Mouse (Mus musculus) limb, embryonic 14.5 days (tissue): ENCODE data around the gene Rab7. TPM values are rescaled to one million over a fixed set of nuclear protein-coding genes. Genes with fewer than 3 reads are reported as not detected.

Source experiments
- ATAC-seq: fragments of 200-750 bp; cut with Nextera tagmentation; 2 replicates; pipeline ENCODE4 v1.8.0; 2017; ENCODE audit warnings: low read depth, moderate number of reproducible peaks, moderate TSS enrichment; ENCODE audit not compliant: low FRiP score
- DNase-seq: peaks from one replicate; pipeline ENCODE4 v3.0.0-alpha.2; 2015; ENCODE audit warnings: low spot score
- H3K27ac ChIP-seq: fragments of 300-500 bp; sonication (generic); replicated peaks from 2 replicates; pipeline ENCODE4 v1.5.1; 2014; ENCODE audit warnings: low read depth, mild to moderate bottlenecking, low read length, moderate library complexity, mixed read lengths
- H3K27me3 ChIP-seq: fragments of 300-500 bp; sonication (generic); 2 replicates; pipeline ENCODE4 v1.6.1; 2014; ENCODE audit warnings: low read length, mixed read lengths; ENCODE audit not compliant: control insufficient read depth, insufficient read depth
- H3K36me3 ChIP-seq: fragments of 300-500 bp; sonication (generic); 2 replicates; pipeline ENCODE4 v1.6.1; 2014; ENCODE audit warnings: mild to moderate bottlenecking, low read length, moderate library complexity, mixed read lengths; ENCODE audit not compliant: control insufficient read depth, insufficient read depth
- H3K4me1 ChIP-seq: fragments of 300-500 bp; sonication (generic); 2 replicates; pipeline ENCODE4 v1.6.1; 2014; ENCODE audit warnings: antibody characterized with exemption, low read length, mixed read lengths; ENCODE audit not compliant: control insufficient read depth, insufficient read depth
- H3K4me2 ChIP-seq: fragments of 300-500 bp; sonication (generic); replicated peaks from 2 replicates; pipeline ENCODE4 v1.6.1; 2014; ENCODE audit warnings: low read depth, mild to moderate bottlenecking, low read length, moderate library complexity; ENCODE audit not compliant: severe bottlenecking
- H3K4me3 ChIP-seq: fragments of 300-500 bp; sonication (generic); replicated peaks from 2 replicates; pipeline ENCODE4 v1.5.1; 2014; ENCODE audit warnings: low read length
- H3K9ac ChIP-seq: fragments of 300-500 bp; sonication (generic); 2 replicates; pipeline ENCODE4 v1.6.1; 2014; ENCODE audit warnings: mild to moderate bottlenecking, low read depth, low read length, moderate library complexity; ENCODE audit not compliant: severe bottlenecking
- H3K9me3 ChIP-seq: fragments of 300-500 bp; sonication (generic); 2 replicates; pipeline ENCODE4 v1.6.1; 2016; ENCODE audit warnings: low read length; ENCODE audit not compliant: control insufficient read depth
- POLR2A ChIP-seq: fragments of 200-500 bp; IDR thresholded peaks from 2 replicates; pipeline ENCODE4 v1.8.0; 2012; ENCODE audit warnings: inconsistent platforms, mild to moderate bottlenecking, moderate library complexity, borderline replicate concordance; ENCODE audit not compliant: insufficient read depth, insufficient read length; ENCODE audit errors: extremely low read depth
- WGBS: fragments of 180-500 bp; shearing (Covaris S2); extraction: QIAGEN DNeasy Blood & Tissue Kit; methylation state at CpG from one replicate; pipeline ENCODE4 v1.1.7; 2014; 5-methylcytosine and 5-hydroxymethylcytosine counted together
- polyA plus RNA-seq, 2 experiments: library from polyadenylated mRNA; depleted of rRNA in 1 of 2; stranded (reverse) in 1 of 2; unstranded in 1 of 2; fragments of >200 nt; fragmentation: Nextera tagmentation in 1 of 2; extraction: Ambion mirVana in 1 of 2; gene quantifications; 2 replicates each; pipeline versions ENCODE4 v1.2.1 to v1.2.3; 2012 to 2014

Rab7 gene
- polyA plus RNA-seq, 2 experiments: 208 to 225 TPM

DNA sequence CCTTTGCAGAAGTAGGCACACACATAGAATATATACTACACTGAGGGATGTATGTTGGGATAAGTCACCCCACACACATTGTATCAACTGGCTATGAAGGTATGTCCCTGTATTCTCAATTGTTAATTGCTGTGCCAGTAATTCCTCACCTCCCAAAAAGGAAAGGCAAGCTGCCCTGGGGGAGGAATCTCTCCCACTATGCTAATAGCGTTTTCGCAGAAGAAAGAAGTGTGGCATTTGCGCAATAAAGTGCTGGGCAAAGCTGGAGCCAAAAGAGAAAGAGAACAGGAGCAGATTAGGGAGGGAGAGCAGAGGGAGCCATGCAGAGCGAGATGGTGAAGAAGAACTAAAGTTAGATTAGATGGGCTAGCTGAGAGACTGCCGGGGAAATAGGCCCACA is 17.7 kb downstream of the Rab7 start:
- Histone ChIP-seq H3K36me3 (peaks cover 20% of the 10 kb centered on the region), H3K9me3 (no peaks in the 10 kb centered on the region), H3K9ac (no peak overlapping the region), H3K4me3 (no peak overlapping the region), H3K4me1 (no peaks in the 10 kb centered on the region), H3K4me2 (no peak overlapping the region), H3K27me3 (no peaks in the 10 kb centered on the region), H3K27ac (no peak overlapping the region)
- ATAC-seq: no peak
- no peak for DNase-seq
- no peak for TF ChIP-seq POLR2A
- 72% methylated on average over 5 of the region's 5 CpGs for WGBS

DNA sequence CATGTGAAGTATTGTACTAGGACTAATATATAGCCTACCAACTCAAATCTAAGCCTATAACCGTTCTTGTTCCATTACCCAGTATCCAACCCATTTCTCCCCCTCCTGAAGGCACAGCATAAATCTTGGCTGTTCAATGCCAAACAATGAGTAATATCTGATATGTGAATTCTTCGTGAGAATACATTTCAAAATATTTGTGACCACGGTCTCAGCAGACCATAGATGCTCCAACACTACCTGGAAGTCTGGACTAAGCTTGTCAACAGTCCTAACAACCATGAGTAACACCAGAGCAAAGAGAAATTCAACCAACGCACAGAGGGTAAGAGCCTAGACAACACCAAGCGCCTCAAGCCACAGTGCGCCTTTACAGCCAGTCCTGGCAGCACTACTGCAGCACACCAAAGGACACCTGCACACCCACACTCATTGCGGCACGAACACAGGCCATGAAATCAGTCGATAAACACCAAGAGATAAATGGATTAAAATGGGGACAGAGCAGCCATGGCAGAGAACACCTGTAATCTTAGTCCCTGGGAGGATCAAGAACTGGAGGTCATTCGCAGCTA is 21.7 kb downstream of the Rab7 start:
- H3K9me3 ChIP-seq: no peaks in the 10 kb centered on the region
- no peak overlapping the region for H3K4me2 ChIP-seq
- 0 out of 2 replicates have a peak, but pooled peaks cover 5% of the 10 kb centered on the region for H3K4me1 ChIP-seq
- H3K9ac ChIP-seq: no peak overlapping the region
- WGBS: 95% methylated on average over 10 of the region's 10 CpGs
- peaks cover 9% of the 10 kb centered on the region; the same call in 1 of the 2 replicates for H3K36me3 ChIP-seq
- no peak for DNase-seq
- H3K27me3 ChIP-seq: no peaks in the 10 kb centered on the region
- H3K27ac ChIP-seq: no peak overlapping the region
- no peak for TF ChIP-seq POLR2A
- no peak for ATAC-seq
- no peak overlapping the region for H3K4me3 ChIP-seq

DNA sequence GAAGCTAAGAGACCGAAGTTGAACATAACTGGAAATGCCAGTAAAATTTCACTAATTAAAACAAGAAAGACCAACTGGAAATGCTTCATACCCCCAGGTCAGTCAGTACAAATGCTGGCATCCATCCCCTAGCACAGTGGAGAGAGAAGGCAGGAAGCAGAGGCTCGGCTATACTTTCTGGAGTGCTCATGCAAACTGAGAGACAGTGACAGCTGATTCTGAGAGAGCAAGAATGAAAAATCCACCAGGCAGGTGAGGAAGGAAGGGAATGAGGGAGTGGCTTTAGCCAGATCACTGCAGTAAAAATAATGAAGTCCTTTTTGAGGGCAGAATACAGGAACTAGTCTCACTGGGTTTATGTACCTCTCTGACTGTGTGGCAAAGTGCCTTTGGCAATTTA is 25.9 kb downstream of the Rab7 start:
- TF ChIP-seq POLR2A: no peak
- H3K27me3 ChIP-seq: no peaks in the 10 kb centered on the region
- ATAC-seq: no peak
- H3K9ac ChIP-seq: no peak overlapping the region
- 0 out of 2 replicates have a peak, but pooled peaks cover 3% of the 10 kb centered on the region for H3K36me3 ChIP-seq
- DNase-seq: no peak
- H3K9me3 ChIP-seq: no peaks in the 10 kb centered on the region
- no peak overlapping the region for H3K4me3 ChIP-seq
- no peak overlapping the region for H3K4me2 ChIP-seq
- 0 out of 2 replicates have a peak, but pooled peaks cover 11% of the 10 kb centered on the region for H3K4me1 ChIP-seq
- WGBS: 39% methylated on average over 2 of the region's 2 CpGs
- no peak overlapping the region for H3K27ac ChIP-seq

DNA sequence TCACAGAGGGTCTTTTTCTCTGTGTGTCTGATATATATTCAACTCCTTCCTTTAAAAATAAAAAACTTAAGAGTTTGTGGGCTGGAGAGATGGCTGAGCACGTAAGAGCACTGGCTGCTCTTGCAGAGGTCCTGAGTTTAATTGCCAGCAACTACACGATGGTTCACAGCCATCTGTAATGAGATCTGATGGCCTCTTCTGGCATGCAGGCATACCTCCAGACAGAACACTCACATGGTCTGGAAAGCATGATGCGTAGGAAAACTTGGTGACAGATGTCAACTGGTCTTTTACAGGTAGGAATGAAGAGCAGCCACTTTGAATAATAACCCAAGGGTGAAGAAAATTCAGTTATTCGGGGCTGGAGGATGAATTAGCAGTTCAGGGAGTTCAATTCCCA is 27.2 kb downstream of the Rab7 start:
- Histone ChIP-seq H3K9me3 (no peaks in the 10 kb centered on the region), H3K4me3 (no peak overlapping the region), H3K36me3 (peaks cover 6% of the 10 kb centered on the region; the same call in 1 of the 2 replicates), H3K4me2 (no peak overlapping the region), H3K4me1 (0 out of 2 replicates have a peak, but pooled peaks cover 11% of the 10 kb centered on the region), H3K9ac (no peak overlapping the region), H3K27me3 (no peaks in the 10 kb centered on the region), H3K27ac (no peak overlapping the region)
- ATAC-seq: no peak
- no peak for DNase-seq
- 57% methylated on average over 4 of the region's 4 CpGs for WGBS
- no peak for TF ChIP-seq POLR2A

DNA sequence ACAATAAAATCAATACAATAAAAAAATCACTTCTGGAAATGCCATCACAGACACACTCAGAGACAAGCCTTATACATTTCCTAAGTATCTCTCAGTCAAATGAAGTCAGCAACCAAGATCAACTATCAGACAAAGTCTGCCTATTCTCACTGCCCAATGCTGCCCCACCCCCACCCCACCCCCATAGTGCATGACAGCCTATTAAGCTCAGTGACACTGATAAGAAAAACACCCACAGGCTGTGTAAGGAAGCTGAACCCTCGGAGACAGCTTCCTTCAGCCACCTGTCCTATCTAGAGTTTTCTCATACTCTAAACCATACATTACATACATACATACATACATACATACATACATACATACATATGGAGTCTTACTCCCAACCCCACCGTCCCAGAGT is 29.3 kb downstream of the Rab7 start:
- Histone ChIP-seq H3K9me3 (no peaks in the 10 kb centered on the region), H3K4me3 (no peak overlapping the region), H3K9ac (no peak overlapping the region), H3K27me3 (no peaks in the 10 kb centered on the region), H3K4me2 (no peak overlapping the region), H3K36me3 (peaks cover 21% of the 10 kb centered on the region), H3K4me1 (0 out of 2 replicates have a peak, but pooled peaks cover 11% of the 10 kb centered on the region), H3K27ac (no peak overlapping the region)
- WGBS: 73% methylated on average over 2 of the region's 2 CpGs
- no peak for DNase-seq
- TF ChIP-seq POLR2A: no peak
- ATAC-seq: no peak
